Mouse (Mus musculus) MEL (cell line): ENCODE data around the gene Flywch1. TPM values are rescaled to one million over a fixed set of nuclear protein-coding genes. Genes with fewer than 3 reads are reported as not detected.

Experiments used
- DNase-seq: peaks from one replicate; pipeline ENCODE4 v3.0.0; 2011; ENCODE audit warnings: low read depth, low spot score
- H3K27ac ChIP-seq: 2 replicates; pipeline ENCODE4 v1.5.1; 2012; ENCODE audit warnings: low read depth, mild to moderate bottlenecking, control low read depth, low read length, moderate library complexity; ENCODE audit not compliant: control insufficient read depth
- H3K27me3 ChIP-seq, 2 experiments: fragments of 150-350 bp in 1 of 2; sonication (generic) in 1 of 2; 2 replicates each; pipeline ENCODE4 v1.6.1; 2012; ENCODE audit warnings: low read length in 2 of 2, mild to moderate bottlenecking in 2 of 2, improper control_type of control experiment in 1 of 2, moderate library complexity in 1 of 2; ENCODE audit not compliant: insufficient read depth in 2 of 2, control insufficient read depth in 1 of 2
- H3K36me3 ChIP-seq, 2 experiments: 2 replicates each; pipeline ENCODE4 v1.6.1; 2012 to 2014; ENCODE audit warnings: low read length in 2 of 2, improper control_type of control experiment in 1 of 2, inconsistent platforms in 1 of 2, mild to moderate bottlenecking in 1 of 2; ENCODE audit not compliant: insufficient read depth in 2 of 2, control insufficient read depth in 1 of 2
- H3K4me1 ChIP-seq, 2 experiments: fragments of 150-350 bp in 1 of 2; sonication (generic) in 1 of 2; 2 replicates each; pipeline ENCODE4 v1.6.1; 2012; ENCODE audit warnings: low read length in 2 of 2, improper control_type of control experiment in 1 of 2, mild to moderate bottlenecking in 1 of 2; ENCODE audit not compliant: insufficient read depth in 2 of 2, control insufficient read depth in 1 of 2
- H3K4me3 ChIP-seq, 2 experiments: fragments of 150-350 bp in 1 of 2; sonication (generic) in 1 of 2; 2 replicates each; pipeline ENCODE4 v1.5.1; 2012; ENCODE audit warnings: low read depth in 2 of 2, low read length in 2 of 2, mild to moderate bottlenecking in 2 of 2, moderate library complexity in 2 of 2, control low read depth in 1 of 2, improper control_type of control experiment in 1 of 2; ENCODE audit not compliant: control insufficient read depth in 1 of 2, insufficient read depth in 1 of 2
- H3K79me2 ChIP-seq: 2 replicates; pipeline ENCODE4 v1.6.1; 2012; ENCODE audit warnings: mild to moderate bottlenecking, low read length, moderate library complexity; ENCODE audit not compliant: control insufficient read depth, poor library complexity, insufficient read depth
- H3K9ac ChIP-seq: 2 replicates; pipeline ENCODE4 v1.6.1; 2012; ENCODE audit warnings: low read depth, mild to moderate bottlenecking, control low read depth, low read length, moderate library complexity; ENCODE audit not compliant: control insufficient read depth, poor library complexity, severe bottlenecking
- H3K9me3 ChIP-seq: fragments of 150-350 bp; sonication (generic); replicated peaks from 2 replicates; pipeline ENCODE4 v1.6.1; 2012; ENCODE audit warnings: mild to moderate bottlenecking, low read length, improper control_type of control experiment, moderate library complexity; ENCODE audit not compliant: insufficient read depth
- BHLHE40 ChIP-seq: IDR thresholded peaks from 2 replicates; pipeline ENCODE4 v1.6.1; 2012; ENCODE audit warnings: low read depth, mild to moderate bottlenecking, inconsistent platforms, low read length, improper control_type of control experiment, borderline replicate concordance
- CTCF ChIP-seq, 3 experiments: IDR thresholded peaks in 2 of 3; conservative IDR thresholded peaks in 1 of 3; 2 replicates each; pipeline ENCODE4 v1.5.1; 2011 to 2012; ENCODE audit warnings: low read length in 3 of 3, low read depth in 2 of 3, mild to moderate bottlenecking in 2 of 3, improper control_type of control experiment in 1 of 3, inconsistent platforms in 1 of 3, mixed read lengths in 1 of 3, moderate library complexity in 1 of 3; ENCODE audit not compliant: control insufficient read depth in 1 of 3, insufficient read depth in 1 of 3, poor library complexity in 1 of 3, severe bottlenecking in 1 of 3
- EP300 ChIP-seq, 2 experiments: IDR thresholded peaks; 2 replicates each; pipeline ENCODE4 v1.6.1; 2011; ENCODE audit warnings: improper control_type of control experiment in 2 of 2, low read length in 2 of 2, low read depth in 1 of 2, mild to moderate bottlenecking in 1 of 2
- MAFK ChIP-seq: IDR thresholded peaks from 2 replicates; pipeline ENCODE4 v1.6.1; 2011; ENCODE audit warnings: low read depth, mild to moderate bottlenecking, low read length, improper control_type of control experiment, borderline replicate concordance
- MAZ ChIP-seq: IDR thresholded peaks from 2 replicates; pipeline ENCODE4 v1.6.1; 2012; ENCODE audit warnings: low read depth, mild to moderate bottlenecking, inconsistent platforms, low read length, improper control_type of control experiment
- MXI1 ChIP-seq: IDR thresholded peaks from 2 replicates; pipeline ENCODE4 v1.6.1; 2011; ENCODE audit warnings: mild to moderate bottlenecking, low read depth, low read length, improper control_type of control experiment
- MYB ChIP-seq: IDR thresholded peaks from 2 replicates; pipeline ENCODE4 v1.6.1; 2011; ENCODE audit warnings: mild to moderate bottlenecking, low read depth, low read length, improper control_type of control experiment
- NELFE ChIP-seq: IDR thresholded peaks from 2 replicates; pipeline ENCODE4 v1.6.1; 2011; ENCODE audit warnings: low read depth, low read length, improper control_type of control experiment
- NRF1 ChIP-seq: IDR thresholded peaks from 2 replicates; pipeline ENCODE4 v1.6.1; 2014; ENCODE audit warnings: low read depth, mild to moderate bottlenecking, inconsistent platforms, low read length, improper control_type of control experiment, moderate library complexity; ENCODE audit not compliant: poor library complexity, insufficient read depth, severe bottlenecking
- POLR2AphosphoS5 ChIP-seq: IDR thresholded peaks from 2 replicates; pipeline ENCODE4 v1.6.1; 2012; ENCODE audit warnings: low read depth, borderline replicate concordance, mild to moderate bottlenecking, inconsistent platforms, low read length, moderate library complexity, mixed read lengths
- RCOR1 ChIP-seq: IDR thresholded peaks from 2 replicates; pipeline ENCODE4 v1.6.1; 2012; ENCODE audit warnings: low read depth, mild to moderate bottlenecking, inconsistent platforms, low read length, improper control_type of control experiment
- SIN3A ChIP-seq: IDR thresholded peaks from 2 replicates; pipeline ENCODE4 v1.6.1; 2012; ENCODE audit warnings: low read length, improper control_type of control experiment, inconsistent platforms
- TAL1 ChIP-seq: IDR thresholded peaks from 2 replicates; pipeline ENCODE4 v1.6.1; 2012; ENCODE audit warnings: mild to moderate bottlenecking, inconsistent platforms, low read length, moderate library complexity, mixed read lengths
- ZC3H11A ChIP-seq: IDR thresholded peaks from 2 replicates; pipeline ENCODE4 v1.6.1; 2012; ENCODE audit warnings: low read depth, mild to moderate bottlenecking, inconsistent platforms, low read length, improper control_type of control experiment
- polyA plus RNA-seq, 2 experiments: library from polyadenylated mRNA; stranded (reverse) in 1 of 2; unstranded in 1 of 2; fragments of >175 nt in 1 of 2; fragments of >200 nt in 1 of 2; gene quantifications; 2 replicates each; pipeline versions ENCODE4 v1.2.1 to v1.2.4; 2012; ENCODE audit warnings: low replicate concordance in 2 of 2, low read depth in 1 of 2; ENCODE audit not compliant: insufficient read length in 2 of 2, insufficient read depth in 1 of 2, missing spikeins in 1 of 2
- total RNA-seq: library from RNA; depleted of rRNA; stranded (reverse); fragments of 300-350 nt; gene quantifications from 2 replicates; pipeline ENCODE4 v1.2.3, GENCODE M21; 2012; rRNA removed

Gene Flywch1
- total and polyA plus RNA-seq, 3 experiments = 15.3 to 29.7 TPM; not detected in 1

DNA sequence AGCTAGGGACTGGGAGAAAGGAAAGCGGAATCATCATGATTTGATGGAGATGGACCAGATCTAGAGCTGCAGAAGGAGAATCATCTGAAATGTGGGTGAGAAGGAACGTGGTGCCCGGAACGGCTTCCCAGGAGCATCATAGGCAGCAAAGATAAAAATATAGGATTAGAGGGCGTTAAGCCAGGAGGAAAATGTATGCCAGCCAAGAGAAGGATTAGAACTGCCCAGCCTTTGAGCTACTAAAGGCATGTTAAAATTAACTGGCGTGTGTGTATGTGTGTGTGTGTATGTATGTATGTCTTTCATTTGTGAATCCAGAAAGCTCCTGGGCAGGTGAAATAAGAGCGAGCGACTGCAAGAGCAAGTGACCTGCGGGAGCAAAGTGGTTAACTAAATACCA is 68.1 kb downstream of the Flywch1 start:
- TF ChIP-seq NELFE (no peak), NRF1 (no peak), ZC3H11A (no peak), MYB (no peak), POLR2AphosphoS5 (no peak), RCOR1 (no peak), SIN3A (no peak), MAZ (no peak), TAL1 (no peak), EP300 (IDR thresholded peaks at IDR 0.05; ENCODE audit: low read depth in 1 of 2, low read length in 2 of 2) (no peak), BHLHE40 (no peak), MAFK (no peak), CTCF (IDR thresholded peaks at IDR 0.05 in 2 of 3, conservative IDR thresholded peaks at IDR 0.05 in 1 of 3; ENCODE audit: control insufficient read depth in 1 of 3, insufficient read depth in 1 of 3, low read depth in 2 of 3, low read length in 3 of 3, poor library complexity in 1 of 3, severe bottlenecking in 1 of 3) (no peak), MXI1 (no peak)

More for the DNA sequence above, 68.1 kb downstream of the Flywch1 start:
- Histone ChIP-seq H3K79me2 (no peaks in the 10 kb centered on the region; the same call in 1 of the 2 replicates), H3K27ac (no peak overlapping the region), H3K9me3 (no peaks in the 10 kb centered on the region), H3K4me3 (no peak overlapping the region), H3K27me3 (peaks cover 2% of the 10 kb centered on the region in 2 experiments; a peak in 1 of 4 replicates), H3K4me1 (no peaks in the 10 kb centered on the region), H3K36me3 (peaks cover 0 to 2% of the 10 kb centered on the region in 2 experiments; a peak in 1 of 4 replicates), H3K9ac (no peak overlapping the region)
- no peak for DNase-seq

Other genes starting within 250 kb of the Flywch1 start
- gene Zfp213, start 207.4 kb downstream of the Flywch1 start, total RNA-seq = 3.4 and 3.8 TPM in 2 replicates
- gene Zfp213, start 207.4 kb downstream of the Flywch1 start, polyA plus RNA-seq = 1 to 10 TPM in 1 of 2 experiments, not detected in 1; 3.0 TPM
- gene Zfp13, start 172.1 kb downstream of the Flywch1 start, total RNA-seq = 0.08 and 0.16 TPM in 2 replicates
- under 1 TPM in 1 of 2 experiments, not detected in 1; 0.38 TPM for gene Zfp13, start 172.1 kb downstream of the Flywch1 start, polyA plus RNA-seq
- not detected in 2 replicates for gene Zscan10, start 170.7 kb downstream of the Flywch1 start, total RNA-seq
- under 1 TPM in 1 of 2 experiments, not detected in 1; 0.08 TPM for gene Zscan10, start 170.7 kb downstream of the Flywch1 start, polyA plus RNA-seq
- gene Mmp25, start 126.3 kb downstream of the Flywch1 start, total RNA-seq = 0.03 TPM in 1 of 2 replicates, not detected in the other
- under 1 TPM in 1 of 2 experiments, not detected in 1; 0.01 TPM for gene Mmp25, start 126.3 kb downstream of the Flywch1 start, polyA plus RNA-seq
- gene Bicdl2, start 111.1 kb downstream of the Flywch1 start, total RNA-seq = 0.08 TPM in 1 of 2 replicates, not detected in the other
- under 1 TPM in 1 of 2 experiments, not detected in 1; 0.17 TPM for gene Bicdl2, start 111.1 kb downstream of the Flywch1 start, polyA plus RNA-seq
- 11.0 and 15.6 TPM in 2 replicates for gene Hcfc1r1, start 98.0 kb downstream of the Flywch1 start, total RNA-seq
- gene Hcfc1r1, start 98.0 kb downstream of the Flywch1 start, polyA plus RNA-seq = 10 to 100 TPM in 1 of 2 experiments, not detected in 1; 81.6 TPM
- 26.4 and 36.9 TPM in 2 replicates for gene Thoc6, start 97.7 kb downstream of the Flywch1 start, total RNA-seq
- gene Thoc6, start 97.7 kb downstream of the Flywch1 start, polyA plus RNA-seq = 10 to 100 TPM in 1 of 2 experiments, not detected in 1; 62.9 TPM
- 15.4 and 18.8 TPM in 2 replicates for gene Tnfrsf12a, start 94.1 kb downstream of the Flywch1 start, total RNA-seq
- 10 to 100 TPM in 1 of 2 experiments, not detected in 1; 14.7 TPM for gene Tnfrsf12a, start 94.1 kb downstream of the Flywch1 start, polyA plus RNA-seq
- gene Cldn6, start 92.4 kb downstream of the Flywch1 start, total RNA-seq = not detected in 2 replicates
- gene Cldn6, start 92.4 kb downstream of the Flywch1 start, polyA plus RNA-seq = not detected
- 0.19 and 0.26 TPM in 2 replicates for gene Cldn9, start 87.6 kb downstream of the Flywch1 start, total RNA-seq
- gene Cldn9, start 87.6 kb downstream of the Flywch1 start, polyA plus RNA-seq = under 1 TPM in 1 of 2 experiments, not detected in 1; 0.18 TPM
- not detected in 2 replicates for gene 1520401A03Rik, start 48.8 kb downstream of the Flywch1 start, total RNA-seq
- not detected for gene 1520401A03Rik, start 48.8 kb downstream of the Flywch1 start, polyA plus RNA-seq
- gene Pkmyt1, start 45.3 kb downstream of the Flywch1 start, total RNA-seq = 15.8 and 16.6 TPM in 2 replicates
- gene Pkmyt1, start 45.3 kb downstream of the Flywch1 start, polyA plus RNA-seq = 10 to 100 TPM in 1 of 2 experiments, not detected in 1; 49.8 TPM
- 5.2 and 6.5 TPM in 2 replicates for gene Paqr4, start 30.7 kb downstream of the Flywch1 start, total RNA-seq
- 10 to 100 TPM in 1 of 2 experiments, not detected in 1; 10.7 TPM for gene Paqr4, start 30.7 kb downstream of the Flywch1 start, polyA plus RNA-seq
- gene Kremen2, start 25.8 kb downstream of the Flywch1 start, total RNA-seq = 0.10 TPM in 1 of 2 replicates, not detected in the other
- gene Kremen2, start 25.8 kb downstream of the Flywch1 start, polyA plus RNA-seq = under 1 TPM in 1 of 2 experiments, not detected in 1; 0.11 TPM
- 0.62 and 0.69 TPM in 2 replicates for gene Flywch2, start 14.5 kb upstream of the Flywch1 start, total RNA-seq
- gene Flywch2, start 14.5 kb upstream of the Flywch1 start, polyA plus RNA-seq = 1 to 10 TPM in 1 of 2 experiments, not detected in 1; 6.2 TPM
- gene Srrm2, start 18.9 kb upstream of the Flywch1 start, total RNA-seq = 56.2 and 68.9 TPM in 2 replicates
- gene Srrm2, start 18.9 kb upstream of the Flywch1 start, polyA plus RNA-seq = 100 to 1,000 TPM; 505 to 988 TPM
- 453 and 486 TPM in 2 replicates for gene Elob, start 57.5 kb upstream of the Flywch1 start, total RNA-seq
- gene Elob, start 57.5 kb upstream of the Flywch1 start, polyA plus RNA-seq = 100 to 1,000 TPM in 1 of 2 experiments, not detected in 1; 609 TPM
- 0.08 and 0.42 TPM in 2 replicates for gene Prss33, start 64.5 kb upstream of the Flywch1 start, total RNA-seq
- 1 to 10 TPM in 1 of 2 experiments, not detected in 1; 1.0 TPM for gene Prss33, start 64.5 kb upstream of the Flywch1 start, polyA plus RNA-seq
- gene Prss32, start 72.3 kb upstream of the Flywch1 start, total RNA-seq = not detected in 2 replicates
- under 1 TPM in 1 of 2 experiments, not detected in 1; 0.71 TPM for gene Prss32, start 72.3 kb upstream of the Flywch1 start, polyA plus RNA-seq
- gene Prss41, start 72.6 kb upstream of the Flywch1 start, total RNA-seq = 2.6 and 3.4 TPM in 2 replicates
- gene Prss41, start 72.6 kb upstream of the Flywch1 start, polyA plus RNA-seq = 10 to 100 TPM in 1 of 2 experiments, not detected in 1; 12.8 TPM
- not detected in 2 replicates for gene Prss21, start 96.5 kb upstream of the Flywch1 start, total RNA-seq
- gene Prss21, start 96.5 kb upstream of the Flywch1 start, polyA plus RNA-seq = not detected
- not detected in 2 replicates for gene Dcpp1, start 109.3 kb upstream of the Flywch1 start, total RNA-seq
- gene Dcpp1, start 109.3 kb upstream of the Flywch1 start, polyA plus RNA-seq = not detected
- not detected in 2 replicates for gene Dcpp2, start 109.3 kb upstream of the Flywch1 start, total RNA-seq
- gene Dcpp2, start 109.3 kb upstream of the Flywch1 start, polyA plus RNA-seq = not detected
- not detected in 2 replicates for gene Dcpp3, start 145.9 kb upstream of the Flywch1 start, total RNA-seq
- not detected for gene Dcpp3, start 145.9 kb upstream of the Flywch1 start, polyA plus RNA-seq
- not detected in 2 replicates for gene Sbp, start 170.1 kb upstream of the Flywch1 start, total RNA-seq
- gene Sbp, start 170.1 kb upstream of the Flywch1 start, polyA plus RNA-seq = not detected
- not detected in 2 replicates for gene Sbpl, start 183.7 kb upstream of the Flywch1 start, total RNA-seq
- not detected for gene Sbpl, start 183.7 kb upstream of the Flywch1 start, polyA plus RNA-seq
- not detected in 2 replicates for gene Prss30, start 209.0 kb upstream of the Flywch1 start, total RNA-seq
- not detected for gene Prss30, start 209.0 kb upstream of the Flywch1 start, polyA plus RNA-seq
- gene Prss22, start 226.5 kb upstream of the Flywch1 start, total RNA-seq = not detected in 2 replicates
- not detected for gene Prss22, start 226.5 kb upstream of the Flywch1 start, polyA plus RNA-seq